Mouse (Mus musculus): Measurements from ENCODE around the gene Man2a1. TPM values are rescaled to one million over a fixed set of nuclear protein-coding genes. Genes with fewer than 3 reads are reported as not detected.

The Man2a1 gene
- polyA plus RNA-seq, 1 experiment from 2014 or later: 13.7 TPM

DNA sequence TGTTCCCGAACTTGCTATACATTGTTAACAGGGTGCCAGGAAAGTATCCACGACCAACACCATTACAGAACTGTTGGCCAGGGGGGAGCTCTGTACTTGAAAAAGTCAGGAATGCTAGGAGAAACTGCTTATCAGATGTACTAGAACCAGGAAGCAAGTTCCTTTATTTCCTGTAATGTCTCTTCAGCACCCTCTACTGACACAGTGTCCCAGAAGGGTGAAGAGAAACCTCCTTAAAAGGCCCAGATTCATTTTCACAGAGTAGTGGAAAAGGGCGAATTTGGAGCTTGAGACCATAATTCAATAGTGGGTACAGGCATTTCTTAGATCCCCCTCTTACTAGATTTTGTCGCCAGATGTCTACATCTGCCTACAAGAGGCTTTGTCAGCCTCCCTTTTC lies 620 bp upstream of the Man2a1 start:
- Histone ChIP-seq H3K4me3 (replicated peaks; ENCODE audit: low read length) (peak overlapping the region; percentile 95), H3K36me3 (ENCODE audit: control insufficient read depth, insufficient read depth, low read length) (no peaks in the 10 kb centered on the region), H3K27me3 (ENCODE audit: control insufficient read depth, insufficient read depth, low read length) (no peaks in the 10 kb centered on the region), H3K9ac (ENCODE audit: low read length) (peak overlapping the region; percentile 69), H3K4me2 (ENCODE audit: low read depth, low read length) (peak overlapping the region; percentile 77), H3K9me3 (replicated peaks; ENCODE audit: control insufficient read depth, low read length) (no peaks in the 10 kb centered on the region), H3K4me1 (ENCODE audit: control insufficient read depth, insufficient read depth, low read length) (peaks cover 23% of the 10 kb centered on the region), H3K27ac (ENCODE audit: low read length) (peak overlapping the region; percentile 96)
- no peak for ATAC-seq (ENCODE audit: insufficient read depth, low FRiP score)
- WGBS: 25% methylated on average over 4 of the region's 4 CpGs

DNA sequence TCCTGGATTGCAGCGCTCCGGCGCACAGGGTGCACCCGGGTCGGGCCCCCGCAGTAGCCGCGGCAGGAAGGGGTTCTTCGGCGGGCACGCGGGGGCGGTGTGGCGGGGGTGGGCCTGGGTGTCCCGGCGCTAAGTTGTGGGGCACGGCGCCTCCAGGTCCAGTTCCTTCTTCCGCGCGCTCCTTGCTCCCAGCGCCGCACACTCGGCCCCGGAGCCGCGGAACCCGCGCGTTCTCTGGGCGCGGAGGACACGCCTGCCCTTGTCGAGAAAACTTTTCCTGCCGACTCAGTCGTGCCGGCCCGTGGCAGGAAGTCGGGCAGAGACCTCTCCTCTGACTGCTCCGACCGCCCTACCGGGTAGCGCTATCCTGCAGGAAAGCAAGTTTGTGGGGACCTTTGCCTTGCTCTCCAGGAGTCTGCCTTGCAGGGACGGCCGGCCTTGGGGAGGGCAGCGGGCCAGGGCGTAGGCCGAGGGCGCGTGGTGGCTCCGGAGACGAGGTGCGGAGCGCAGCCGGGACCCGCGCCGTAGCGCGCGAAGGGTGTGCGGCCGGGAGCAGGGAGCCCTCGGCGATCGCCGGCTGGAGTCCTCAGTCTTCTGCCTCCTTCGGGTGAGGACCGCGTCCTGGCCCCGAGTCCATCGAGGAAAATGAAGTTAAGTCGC lies 685 bp downstream of the Man2a1 start:
- under 1% methylated on average over 73 of the region's 73 CpGs for WGBS

DNA sequence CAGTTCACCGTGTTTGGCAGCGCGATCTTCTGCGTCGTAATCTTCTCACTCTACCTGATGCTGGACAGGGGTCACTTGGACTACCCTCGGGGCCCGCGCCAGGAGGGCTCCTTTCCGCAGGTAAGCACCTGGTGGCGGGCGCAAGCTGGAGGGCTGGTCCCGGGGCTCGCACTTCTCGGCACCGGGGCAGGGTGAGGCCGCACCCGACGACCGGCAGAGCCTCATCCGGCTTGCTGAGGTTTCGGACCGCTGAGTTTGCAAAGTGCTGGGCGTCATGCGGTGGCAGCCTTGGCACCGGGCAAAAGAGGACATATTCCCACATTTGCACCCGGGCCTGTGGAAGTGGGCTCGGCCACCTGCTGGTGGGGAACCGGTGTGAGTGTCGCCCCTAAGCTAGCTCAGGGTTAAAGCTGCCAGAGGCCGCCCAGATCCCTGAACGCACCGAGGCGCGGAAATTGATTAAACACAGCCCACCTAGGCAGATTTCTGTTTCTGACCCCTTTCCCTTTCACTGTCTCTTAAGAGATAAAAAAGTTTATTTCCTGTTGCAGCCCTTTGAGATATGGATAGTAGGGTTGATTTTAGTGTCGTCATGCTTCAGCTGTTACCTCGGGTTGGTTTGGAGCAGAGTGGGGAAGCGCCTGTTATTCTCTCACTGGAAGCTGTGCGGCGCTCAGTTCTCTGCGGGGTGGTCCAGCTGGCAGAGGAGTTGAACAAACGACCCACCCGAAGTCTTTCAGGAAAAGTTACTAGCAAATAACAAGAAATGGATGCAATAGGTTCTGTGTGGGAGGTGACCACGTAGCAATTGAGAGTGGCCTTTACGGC lies 1.4 kb downstream of the Man2a1 start:
- no peaks in the 10 kb centered on the region; the same call in 1 of the 2 replicates for H3K36me3 ChIP-seq (ENCODE audit: control insufficient read depth, insufficient read depth, low read length)
- H3K4me2 ChIP-seq (ENCODE audit: low read depth, low read length): peak overlapping the region; percentile 74
- H3K4me3 ChIP-seq (replicated peaks; ENCODE audit: low read length): peak overlapping the region; percentile 95
- H3K9me3 ChIP-seq (replicated peaks; ENCODE audit: control insufficient read depth, low read length): no peaks in the 10 kb centered on the region
- no peaks in the 10 kb centered on the region for H3K27me3 ChIP-seq (ENCODE audit: control insufficient read depth, insufficient read depth, low read length)
- H3K4me1 ChIP-seq (ENCODE audit: control insufficient read depth, insufficient read depth, low read length): peaks cover 33% of the 10 kb centered on the region
- peak overlapping the region; percentile 97 for H3K9ac ChIP-seq (ENCODE audit: low read length)
- under 1% methylated on average over 44 of the region's 44 CpGs for WGBS
- peak overlapping the region; percentile 96 for H3K27ac ChIP-seq (ENCODE audit: low read length)
- ATAC-seq (ENCODE audit: insufficient read depth, low FRiP score): peak; percentile 34; the same call in 1 of the 2 replicates

More for the DNA sequence above, 685 bp downstream of the Man2a1 start:
- Histone ChIP-seq H3K9ac (ENCODE audit: low read length) (peak overlapping the region; percentile 97), H3K4me2 (ENCODE audit: low read depth, low read length) (peak overlapping the region; percentile 74), H3K4me3 (replicated peaks; ENCODE audit: low read length) (peak overlapping the region; percentile 95), H3K27ac (ENCODE audit: low read length) (peak overlapping the region; percentile 96), H3K27me3 (ENCODE audit: control insufficient read depth, insufficient read depth, low read length) (no peaks in the 10 kb centered on the region), H3K4me1 (ENCODE audit: control insufficient read depth, insufficient read depth, low read length) (peaks cover 33% of the 10 kb centered on the region), H3K9me3 (replicated peaks; ENCODE audit: control insufficient read depth, low read length) (no peaks in the 10 kb centered on the region), H3K36me3 (ENCODE audit: control insufficient read depth, insufficient read depth, low read length) (no peaks in the 10 kb centered on the region)
- peak; percentile 42 for ATAC-seq (ENCODE audit: insufficient read depth, low FRiP score)

DNA sequence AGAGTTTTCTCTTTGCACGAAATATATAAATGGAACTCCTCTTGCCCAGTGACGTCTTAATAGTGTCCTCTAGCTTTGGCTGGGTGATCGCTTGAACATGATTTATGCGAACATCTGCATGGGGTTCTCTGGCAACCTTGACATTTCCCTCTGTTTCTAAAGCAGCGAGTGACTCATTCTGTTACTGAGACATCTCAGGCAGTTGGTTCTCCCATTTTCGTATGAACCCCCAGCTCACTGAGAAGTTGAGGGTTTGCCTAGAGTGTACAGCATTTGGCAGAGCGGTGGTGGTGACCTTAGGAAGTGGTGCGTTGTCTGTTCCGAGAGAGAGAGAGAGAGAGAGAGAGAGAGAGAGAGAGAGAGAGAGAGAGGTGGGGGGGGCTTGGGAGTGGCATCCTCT lies 2.6 kb downstream of the Man2a1 start:
- Histone ChIP-seq H3K9ac (ENCODE audit: low read length) (peak overlapping the region; percentile 97), H3K4me2 (ENCODE audit: low read depth, low read length) (peak overlapping the region; percentile 74)

DNA sequence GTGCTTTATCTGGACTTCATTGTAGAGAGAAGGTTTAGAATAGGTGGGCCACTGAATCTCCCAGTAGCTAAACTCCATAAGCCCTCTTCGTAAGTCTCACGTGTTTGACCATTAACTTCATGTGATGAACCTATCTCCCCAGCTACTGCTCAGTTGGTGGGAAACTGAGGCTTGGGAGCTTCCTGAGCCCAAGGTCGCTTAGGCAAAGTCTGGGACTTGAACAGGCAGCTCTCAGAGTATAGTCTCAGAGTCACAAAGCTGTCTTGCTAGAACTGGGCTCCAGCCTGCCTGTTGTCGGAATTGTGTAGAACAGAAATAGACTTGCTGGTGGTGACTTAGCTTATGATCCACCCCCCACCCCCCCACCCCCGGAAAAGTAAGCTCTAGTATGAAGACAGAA lies 3.0 kb downstream of the Man2a1 start:
- WGBS: 73% methylated on average over 5 of the region's 5 CpGs
- Histone ChIP-seq H3K27ac (ENCODE audit: low read length) (no peak overlapping the region), H3K9me3 (replicated peaks; ENCODE audit: control insufficient read depth, low read length) (no peaks in the 10 kb centered on the region), H3K36me3 (ENCODE audit: control insufficient read depth, insufficient read depth, low read length) (no peaks in the 10 kb centered on the region; the same call in 1 of the 2 replicates), H3K27me3 (ENCODE audit: control insufficient read depth, insufficient read depth, low read length) (no peaks in the 10 kb centered on the region), H3K9ac (ENCODE audit: low read length) (peak overlapping the region; percentile 97), H3K4me3 (replicated peaks; ENCODE audit: low read length) (peak overlapping the region; percentile 95), H3K4me1 (ENCODE audit: control insufficient read depth, insufficient read depth, low read length) (peaks cover 38% of the 10 kb centered on the region), H3K4me2 (ENCODE audit: low read depth, low read length) (peak overlapping the region; percentile 74)
- no peak for ATAC-seq (ENCODE audit: insufficient read depth, low FRiP score)

More for the DNA sequence above, 2.6 kb downstream of the Man2a1 start:
- H3K27ac ChIP-seq (ENCODE audit: low read length): 0 out of 2 replicates have a peak overlapping the region, but pooled peaks have one; percentile 27
- ATAC-seq (ENCODE audit: insufficient read depth, low FRiP score): no peak
- H3K4me3 ChIP-seq (replicated peaks; ENCODE audit: low read length): peak overlapping the region; percentile 95
- H3K4me1 ChIP-seq (ENCODE audit: control insufficient read depth, insufficient read depth, low read length): peaks cover 37% of the 10 kb centered on the region
- H3K27me3 ChIP-seq (ENCODE audit: control insufficient read depth, insufficient read depth, low read length): no peaks in the 10 kb centered on the region
- H3K36me3 ChIP-seq (ENCODE audit: control insufficient read depth, insufficient read depth, low read length): no peaks in the 10 kb centered on the region; the same call in 1 of the 2 replicates
- 38% methylated on average over 9 of the region's 9 CpGs for WGBS
- H3K9me3 ChIP-seq (replicated peaks; ENCODE audit: control insufficient read depth, low read length): no peaks in the 10 kb centered on the region

DNA sequence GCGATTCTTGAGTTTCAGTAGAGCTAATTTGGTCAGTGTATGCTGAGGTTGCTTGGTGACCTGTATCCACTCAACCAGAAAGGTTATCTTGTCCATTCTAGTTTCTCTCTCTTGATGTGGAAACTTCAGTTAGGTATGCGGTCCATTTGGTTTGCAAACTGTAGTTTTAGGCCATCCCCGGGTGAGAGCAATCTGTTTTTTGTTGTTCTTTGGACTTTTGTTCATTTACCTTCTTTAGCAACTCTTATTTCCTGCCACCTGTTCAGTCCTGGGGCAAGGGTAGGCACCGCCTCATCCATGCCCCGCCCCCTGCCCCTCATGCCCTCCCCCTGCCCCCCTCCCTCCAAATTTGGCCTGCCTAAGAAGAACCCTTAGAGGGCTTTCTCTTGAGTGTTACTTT lies 3.6 kb downstream of the Man2a1 start:
- H3K9ac ChIP-seq (ENCODE audit: low read length): no peak overlapping the region; the same call in 1 of the 2 replicates
- peaks cover 38% of the 10 kb centered on the region for H3K4me1 ChIP-seq (ENCODE audit: control insufficient read depth, insufficient read depth, low read length)
- peak overlapping the region; percentile 53 for H3K27ac ChIP-seq (ENCODE audit: low read length)
- no peaks in the 10 kb centered on the region for H3K9me3 ChIP-seq (replicated peaks; ENCODE audit: control insufficient read depth, low read length)
- peak overlapping the region; percentile 74 for H3K4me2 ChIP-seq (ENCODE audit: low read depth, low read length)
- WGBS: 62% methylated on average over 5 of the region's 5 CpGs
- no peak overlapping the region for H3K4me3 ChIP-seq (replicated peaks; ENCODE audit: low read length)
- no peak for ATAC-seq (ENCODE audit: insufficient read depth, low FRiP score)
- no peaks in the 10 kb centered on the region; the same call in 1 of the 2 replicates for H3K36me3 ChIP-seq (ENCODE audit: control insufficient read depth, insufficient read depth, low read length)
- no peaks in the 10 kb centered on the region for H3K27me3 ChIP-seq (ENCODE audit: control insufficient read depth, insufficient read depth, low read length)

DNA sequence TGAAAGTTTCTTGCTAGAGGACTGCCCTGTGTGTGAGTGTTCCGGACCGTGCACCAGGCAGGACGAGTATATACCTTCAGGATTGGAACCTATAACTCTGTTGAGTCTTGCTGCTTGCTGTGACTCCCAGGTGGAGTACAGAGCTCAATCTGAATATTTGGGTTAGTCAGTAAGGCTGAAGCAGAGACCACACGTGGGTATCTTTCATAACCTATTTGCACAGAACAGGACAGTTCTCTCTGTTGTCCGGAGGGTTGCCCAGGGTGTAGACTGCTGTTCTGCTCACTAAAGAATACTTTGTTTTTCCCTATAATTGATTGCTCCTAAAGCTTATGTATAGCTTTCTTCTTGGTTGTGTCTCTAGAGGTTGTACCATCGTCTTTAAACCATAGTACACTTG lies 7.7 kb downstream of the Man2a1 start:
- H3K36me3 ChIP-seq (ENCODE audit: control insufficient read depth, insufficient read depth, low read length): no peaks in the 10 kb centered on the region; the same call in 1 of the 2 replicates
- no peak overlapping the region for H3K4me2 ChIP-seq (ENCODE audit: low read depth, low read length)
- H3K9me3 ChIP-seq (replicated peaks; ENCODE audit: control insufficient read depth, low read length): no peaks in the 10 kb centered on the region
- H3K4me3 ChIP-seq (replicated peaks; ENCODE audit: low read length): no peak overlapping the region
- H3K4me1 ChIP-seq (ENCODE audit: control insufficient read depth, insufficient read depth, low read length): peaks cover 36% of the 10 kb centered on the region
- no peak for ATAC-seq (ENCODE audit: insufficient read depth, low FRiP score)
- WGBS: 78% methylated on average over 6 of the region's 6 CpGs
- H3K27ac ChIP-seq (ENCODE audit: low read length): no peak overlapping the region
- no peak overlapping the region for H3K9ac ChIP-seq (ENCODE audit: low read length)
- H3K27me3 ChIP-seq (ENCODE audit: control insufficient read depth, insufficient read depth, low read length): no peaks in the 10 kb centered on the region

DNA sequence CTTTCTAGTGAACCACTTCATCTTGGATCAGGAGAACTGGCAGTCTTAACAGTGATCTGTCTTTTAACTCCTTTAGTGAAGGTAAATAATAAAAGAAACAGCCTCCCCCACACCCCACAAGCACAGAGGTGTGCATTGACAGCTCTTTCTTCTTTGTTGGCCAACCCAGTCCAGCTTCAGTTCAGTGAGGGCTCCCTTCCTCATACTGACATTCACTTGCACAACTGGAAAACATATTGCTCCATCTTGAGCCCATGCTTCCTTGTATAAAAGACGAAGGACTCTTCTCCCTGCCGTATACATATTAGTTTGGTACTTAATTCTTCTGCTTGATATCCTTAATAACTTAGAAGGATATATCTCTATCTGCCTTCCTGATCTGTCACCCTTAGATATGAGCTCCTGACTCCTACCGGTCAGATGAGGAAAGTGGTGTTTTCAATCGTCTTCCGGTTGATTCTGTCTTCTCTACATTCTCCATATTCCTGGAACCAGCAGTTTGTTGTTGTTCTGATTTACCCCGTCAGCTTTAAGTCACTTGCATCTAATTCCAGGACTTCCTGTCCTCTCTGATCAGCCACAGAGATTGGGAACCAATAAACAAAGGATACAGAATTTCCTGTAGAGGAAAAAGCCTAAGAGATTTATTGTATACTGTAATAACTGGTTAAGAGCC lies 8.5 kb downstream of the Man2a1 start:
- H3K9ac ChIP-seq (ENCODE audit: low read length): no peak overlapping the region
- H3K4me3 ChIP-seq (replicated peaks; ENCODE audit: low read length): no peak overlapping the region
- no peak overlapping the region for H3K4me2 ChIP-seq (ENCODE audit: low read depth, low read length)
- peaks cover 28% of the 10 kb centered on the region for H3K4me1 ChIP-seq (ENCODE audit: control insufficient read depth, insufficient read depth, low read length)
- no peak for ATAC-seq (ENCODE audit: insufficient read depth, low FRiP score)
- no peaks in the 10 kb centered on the region for H3K27me3 ChIP-seq (ENCODE audit: control insufficient read depth, insufficient read depth, low read length)
- WGBS: 60% methylated on average over 6 of the region's 6 CpGs
- no peaks in the 10 kb centered on the region for H3K9me3 ChIP-seq (replicated peaks; ENCODE audit: control insufficient read depth, low read length)
- H3K27ac ChIP-seq (ENCODE audit: low read length): no peak overlapping the region
- H3K36me3 ChIP-seq (ENCODE audit: control insufficient read depth, insufficient read depth, low read length): no peaks in the 10 kb centered on the region; the same call in 1 of the 2 replicates
